Mouse (Mus musculus): ENCODE measurements around the gene Daam2. TPM values are rescaled to one million over a fixed set of nuclear protein-coding genes. Genes with fewer than 3 reads are reported as not detected.
A peak's percentile ranks its signal among the peaks of the same experiment; 100 is the strongest.

The Daam2 gene
- polyA plus RNA-seq, 1 experiment from 2014 or later: 2.1 TPM

GRCm38 (mm10) chr17:49477370-49477769, 86.8 kb downstream of the Daam2 start:
- Histone ChIP-seq H3K9me3 (ENCODE audit: control insufficient read depth, low read length) (no peaks in the 10 kb centered on the region), H3K4me3 (ENCODE audit: low read length) (no peak overlapping the region), H3K4me1 (ENCODE audit: control insufficient read depth, insufficient read depth, low read depth, low read length) (no peaks in the 10 kb centered on the region), H3K36me3 (ENCODE audit: control insufficient read depth, insufficient read depth, low read length) (no peaks in the 10 kb centered on the region), H3K9ac (ENCODE audit: low read depth, low read length) (no peak overlapping the region), H3K4me2 (ENCODE audit: low read length) (no peak overlapping the region), H3K27ac (ENCODE audit: low read depth, low read length) (no peak overlapping the region), H3K27me3 (replicated peaks; ENCODE audit: control insufficient read depth, insufficient read depth, low read length) (no peaks in the 10 kb centered on the region)
- no peak for ATAC-seq
- 80% methylated on average over 4 of the region's 4 CpGs for WGBS

DNA sequence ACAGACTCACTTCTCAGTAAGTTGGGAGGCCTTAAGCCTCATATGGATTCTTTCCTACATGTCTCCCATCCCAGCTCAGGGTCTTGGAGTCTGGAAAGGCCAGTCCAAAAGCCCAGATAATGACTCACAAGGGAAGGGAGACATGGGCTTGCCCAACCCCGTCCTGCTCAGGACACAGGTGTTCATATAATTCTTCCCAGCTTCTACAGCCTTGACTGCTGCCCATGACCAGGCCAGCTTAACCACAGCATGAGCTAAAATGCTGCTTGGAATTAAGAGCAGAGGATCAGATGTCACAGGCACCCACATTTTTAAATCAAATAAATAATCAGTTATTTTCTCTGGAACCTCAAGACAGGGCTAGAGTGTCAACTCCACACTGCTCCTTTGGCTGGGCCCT, 89.0 kb downstream of the Daam2 start:
- Histone ChIP-seq H3K9ac (ENCODE audit: low read depth, low read length) (no peak overlapping the region), H3K4me2 (ENCODE audit: low read length) (no peak overlapping the region), H3K27me3 (replicated peaks; ENCODE audit: control insufficient read depth, insufficient read depth, low read length) (no peaks in the 10 kb centered on the region), H3K9me3 (ENCODE audit: control insufficient read depth, low read length) (no peaks in the 10 kb centered on the region), H3K36me3 (ENCODE audit: control insufficient read depth, insufficient read depth, low read length) (no peaks in the 10 kb centered on the region), H3K4me1 (ENCODE audit: control insufficient read depth, insufficient read depth, low read depth, low read length) (no peaks in the 10 kb centered on the region), H3K27ac (ENCODE audit: low read depth, low read length) (no peak overlapping the region), H3K4me3 (ENCODE audit: low read length) (no peak overlapping the region)
- 85% methylated on average over 1 of the region's 1 CpGs for WGBS
- no peak for ATAC-seq

GRCm38 (mm10) chr17:49474051-49474450, 90.1 kb downstream of the Daam2 start:
- WGBS: 96% methylated on average over 4 of the region's 4 CpGs
- Histone ChIP-seq H3K36me3 (ENCODE audit: control insufficient read depth, insufficient read depth, low read length) (no peaks in the 10 kb centered on the region), H3K9me3 (ENCODE audit: control insufficient read depth, low read length) (no peaks in the 10 kb centered on the region), H3K27ac (ENCODE audit: low read depth, low read length) (no peak overlapping the region), H3K4me2 (ENCODE audit: low read length) (no peak overlapping the region), H3K4me1 (ENCODE audit: control insufficient read depth, insufficient read depth, low read depth, low read length) (no peaks in the 10 kb centered on the region), H3K9ac (ENCODE audit: low read depth, low read length) (no peak overlapping the region), H3K4me3 (ENCODE audit: low read length) (no peak overlapping the region), H3K27me3 (replicated peaks; ENCODE audit: control insufficient read depth, insufficient read depth, low read length) (no peaks in the 10 kb centered on the region)
- no peak for ATAC-seq

DNA sequence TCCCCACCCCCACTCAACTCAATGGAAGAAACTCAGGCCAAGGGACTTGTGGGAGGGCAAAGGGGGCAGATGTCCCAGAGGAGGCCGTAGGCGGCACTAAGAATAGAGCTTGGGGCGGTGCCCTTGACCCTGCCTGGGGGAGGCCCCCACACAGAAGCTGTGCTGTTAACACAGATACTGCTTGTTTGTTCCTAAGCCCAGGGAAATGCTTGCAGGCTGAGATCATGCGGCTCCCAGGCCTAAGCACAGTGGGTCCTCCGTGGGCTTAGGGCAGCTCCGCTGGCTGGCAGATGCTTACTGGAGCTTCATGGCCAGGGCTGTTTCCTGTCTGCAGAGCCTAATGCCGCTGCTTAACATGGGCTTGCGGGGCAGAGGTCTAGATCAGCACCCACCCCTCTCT, 91.5 kb downstream of the Daam2 start:
- Histone ChIP-seq H3K4me3 (ENCODE audit: low read length) (no peak overlapping the region), H3K27ac (ENCODE audit: low read depth, low read length) (no peak overlapping the region), H3K9me3 (ENCODE audit: control insufficient read depth, low read length) (no peaks in the 10 kb centered on the region), H3K9ac (ENCODE audit: low read depth, low read length) (no peak overlapping the region), H3K4me2 (ENCODE audit: low read length) (no peak overlapping the region), H3K27me3 (replicated peaks; ENCODE audit: control insufficient read depth, insufficient read depth, low read length) (no peaks in the 10 kb centered on the region), H3K36me3 (ENCODE audit: control insufficient read depth, insufficient read depth, low read length) (no peaks in the 10 kb centered on the region), H3K4me1 (ENCODE audit: control insufficient read depth, insufficient read depth, low read depth, low read length) (no peaks in the 10 kb centered on the region)
- ATAC-seq: no peak
- 60% methylated on average over 8 of the region's 8 CpGs for WGBS

GRCm38 (mm10) chr17:49468223-49468622, 95.9 kb downstream of the Daam2 start:
- Histone ChIP-seq H3K36me3 (ENCODE audit: control insufficient read depth, insufficient read depth, low read length) (no peaks in the 10 kb centered on the region), H3K27me3 (replicated peaks; ENCODE audit: control insufficient read depth, insufficient read depth, low read length) (no peaks in the 10 kb centered on the region), H3K9ac (ENCODE audit: low read depth, low read length) (no peak overlapping the region), H3K4me2 (ENCODE audit: low read length) (no peak overlapping the region), H3K4me3 (ENCODE audit: low read length) (no peak overlapping the region), H3K27ac (ENCODE audit: low read depth, low read length) (no peak overlapping the region), H3K9me3 (ENCODE audit: control insufficient read depth, low read length) (no peaks in the 10 kb centered on the region), H3K4me1 (ENCODE audit: control insufficient read depth, insufficient read depth, low read depth, low read length) (no peaks in the 10 kb centered on the region)
- ATAC-seq: peak; percentile 50; the same call in 1 of the 2 replicates
- WGBS: 30% methylated on average over 4 of the region's 4 CpGs

DNA sequence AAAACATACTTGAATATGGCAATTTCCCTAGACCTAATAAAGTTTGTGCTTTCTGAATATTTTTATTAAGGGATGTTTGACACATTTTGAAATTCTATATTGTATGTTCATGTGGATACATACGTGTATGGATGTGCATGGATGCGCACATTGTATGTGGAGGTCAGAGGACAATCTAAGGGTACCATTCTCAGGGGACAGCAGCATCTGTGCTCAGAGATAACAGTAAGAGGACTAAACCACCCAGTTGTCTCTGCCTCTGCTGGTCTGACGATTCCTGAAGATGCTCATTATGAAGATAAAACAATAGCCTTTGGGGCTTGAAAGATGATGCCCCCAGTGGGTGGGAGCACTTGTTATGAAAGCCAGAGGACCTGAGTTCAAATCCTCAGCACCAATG, 99.3 kb downstream of the Daam2 start:
- no peak overlapping the region for H3K4me3 ChIP-seq (ENCODE audit: low read length)
- no peaks in the 10 kb centered on the region for H3K4me1 ChIP-seq (ENCODE audit: control insufficient read depth, insufficient read depth, low read depth, low read length)
- H3K27ac ChIP-seq (ENCODE audit: low read depth, low read length): no peak overlapping the region
- H3K27me3 ChIP-seq (replicated peaks; ENCODE audit: control insufficient read depth, insufficient read depth, low read length): no peaks in the 10 kb centered on the region
- ATAC-seq: no peak
- H3K36me3 ChIP-seq (ENCODE audit: control insufficient read depth, insufficient read depth, low read length): no peaks in the 10 kb centered on the region
- 83% methylated on average over 3 of the region's 3 CpGs for WGBS
- no peaks in the 10 kb centered on the region for H3K9me3 ChIP-seq (ENCODE audit: control insufficient read depth, low read length)
- H3K9ac ChIP-seq (ENCODE audit: low read depth, low read length): no peak overlapping the region
- H3K4me2 ChIP-seq (ENCODE audit: low read length): no peak overlapping the region

GRCm38 (mm10) chr17:49458386-49458785, 105.8 kb downstream of the Daam2 start:
- WGBS: 94% methylated on average over 18 of the region's 18 CpGs

DNA sequence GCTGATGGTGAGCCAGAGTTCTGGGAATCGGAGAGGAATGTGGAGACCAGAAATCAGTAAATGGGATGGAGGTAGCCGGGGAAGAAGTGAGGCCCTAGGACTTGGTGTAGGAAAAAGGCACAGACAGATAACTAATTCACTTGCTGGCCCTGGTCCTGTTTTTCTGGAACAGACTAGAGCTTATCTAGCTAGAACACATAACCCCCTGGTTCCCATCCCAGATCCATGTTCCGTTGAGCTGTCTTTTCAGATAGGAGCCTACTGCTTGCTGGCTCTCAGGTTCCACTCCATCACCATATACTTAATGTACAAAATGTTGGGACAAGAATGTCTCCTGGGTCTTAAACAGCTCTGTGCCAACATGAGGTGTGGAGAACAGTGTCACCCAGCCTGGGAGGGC, 106.3 kb downstream of the Daam2 start:
- Histone ChIP-seq H3K9me3 (ENCODE audit: control insufficient read depth, low read length) (no peaks in the 10 kb centered on the region), H3K4me3 (ENCODE audit: low read length) (no peak overlapping the region), H3K4me2 (ENCODE audit: low read length) (no peak overlapping the region), H3K36me3 (ENCODE audit: control insufficient read depth, insufficient read depth, low read length) (0 out of 2 replicates have a peak, but pooled peaks cover 4% of the 10 kb centered on the region), H3K9ac (ENCODE audit: low read depth, low read length) (no peak overlapping the region), H3K27me3 (replicated peaks; ENCODE audit: control insufficient read depth, insufficient read depth, low read length) (no peaks in the 10 kb centered on the region), H3K4me1 (ENCODE audit: control insufficient read depth, insufficient read depth, low read depth, low read length) (no peaks in the 10 kb centered on the region), H3K27ac (ENCODE audit: low read depth, low read length) (no peak overlapping the region)
- ATAC-seq: no peak
- WGBS: 97% methylated on average over 3 of the region's 3 CpGs

More at GRCm38 (mm10) chr17:49458386-49458785, 105.8 kb downstream of the Daam2 start:
- Histone ChIP-seq H3K9me3 (ENCODE audit: control insufficient read depth, low read length) (no peaks in the 10 kb centered on the region), H3K27ac (ENCODE audit: low read depth, low read length) (no peak overlapping the region), H3K4me2 (ENCODE audit: low read length) (no peak overlapping the region), H3K27me3 (replicated peaks; ENCODE audit: control insufficient read depth, insufficient read depth, low read length) (no peaks in the 10 kb centered on the region), H3K4me1 (ENCODE audit: control insufficient read depth, insufficient read depth, low read depth, low read length) (no peaks in the 10 kb centered on the region), H3K4me3 (ENCODE audit: low read length) (no peak overlapping the region), H3K36me3 (ENCODE audit: control insufficient read depth, insufficient read depth, low read length) (0 out of 2 replicates have a peak, but pooled peaks cover 4% of the 10 kb centered on the region), H3K9ac (ENCODE audit: low read depth, low read length) (no peak overlapping the region)
- no peak for ATAC-seq

DNA sequence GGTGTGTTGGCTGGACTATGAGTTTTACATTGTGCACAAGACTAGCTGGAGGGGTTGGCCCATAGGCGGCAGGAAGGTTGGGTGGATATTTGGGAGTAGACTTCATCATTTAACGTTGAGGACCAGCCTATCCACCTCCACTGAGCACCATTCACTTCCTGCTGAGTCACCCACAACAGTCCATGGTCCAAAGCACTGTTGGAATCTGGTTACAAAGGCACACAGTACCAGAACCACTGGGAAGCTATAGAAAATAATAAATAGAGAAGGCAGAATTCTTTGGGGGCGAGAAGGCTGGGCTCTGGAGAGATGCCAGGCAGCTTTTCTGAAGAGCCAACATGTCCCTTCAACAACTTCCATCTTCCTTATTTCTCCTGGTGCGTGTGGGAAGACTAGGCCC, 107.8 kb downstream of the Daam2 start:
- H3K27me3 ChIP-seq (replicated peaks; ENCODE audit: control insufficient read depth, insufficient read depth, low read length): no peaks in the 10 kb centered on the region
- 75% methylated on average over 4 of the region's 4 CpGs for WGBS
- H3K4me1 ChIP-seq (ENCODE audit: control insufficient read depth, insufficient read depth, low read depth, low read length): no peaks in the 10 kb centered on the region
- 0 out of 2 replicates have a peak, but pooled peaks cover 4% of the 10 kb centered on the region for H3K36me3 ChIP-seq (ENCODE audit: control insufficient read depth, insufficient read depth, low read length)
- H3K9me3 ChIP-seq (ENCODE audit: control insufficient read depth, low read length): no peaks in the 10 kb centered on the region
- H3K4me3 ChIP-seq (ENCODE audit: low read length): no peak overlapping the region
- no peak overlapping the region for H3K27ac ChIP-seq (ENCODE audit: low read depth, low read length)
- no peak overlapping the region for H3K4me2 ChIP-seq (ENCODE audit: low read length)
- ATAC-seq: no peak
- no peak overlapping the region for H3K9ac ChIP-seq (ENCODE audit: low read depth, low read length)

DNA sequence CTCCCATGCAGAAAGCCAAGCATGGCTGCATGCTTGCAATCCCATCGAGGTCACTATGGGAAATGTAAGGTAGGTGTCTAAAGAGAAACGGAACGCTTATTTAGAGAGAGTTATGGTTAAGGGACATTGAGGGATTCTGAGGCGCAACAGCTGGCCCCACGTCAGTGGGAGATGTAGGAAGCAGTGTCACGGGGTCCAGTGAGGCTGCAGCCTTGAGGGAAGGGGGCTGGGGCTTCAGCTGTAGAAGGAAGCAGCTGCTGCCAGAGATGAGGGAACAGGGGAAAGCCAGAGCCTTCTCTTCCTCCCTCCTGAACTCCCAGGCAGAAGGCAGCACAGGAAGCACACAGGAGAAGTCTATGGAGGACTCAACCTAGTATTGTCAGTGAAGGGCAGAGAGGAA, 113.2 kb downstream of the Daam2 start:
- no peaks in the 10 kb centered on the region for H3K27me3 ChIP-seq (replicated peaks; ENCODE audit: control insufficient read depth, insufficient read depth, low read length)
- 86% methylated on average over 6 of the region's 6 CpGs for WGBS
- H3K4me2 ChIP-seq (ENCODE audit: low read length): no peak overlapping the region
- no peak overlapping the region for H3K4me3 ChIP-seq (ENCODE audit: low read length)
- no peaks in the 10 kb centered on the region for H3K4me1 ChIP-seq (ENCODE audit: control insufficient read depth, insufficient read depth, low read depth, low read length)
- no peak for ATAC-seq
- H3K9me3 ChIP-seq (ENCODE audit: control insufficient read depth, low read length): no peaks in the 10 kb centered on the region
- H3K27ac ChIP-seq (ENCODE audit: low read depth, low read length): no peak overlapping the region
- H3K9ac ChIP-seq (ENCODE audit: low read depth, low read length): no peak overlapping the region
- H3K36me3 ChIP-seq (ENCODE audit: control insufficient read depth, insufficient read depth, low read length): 0 out of 2 replicates have a peak, but pooled peaks cover 4% of the 10 kb centered on the region

Data from hindbrain, embryonic 16.5 days (tissue).